Mouse (Mus musculus): ENCODE results near the gene Pacs2.

DNA sequence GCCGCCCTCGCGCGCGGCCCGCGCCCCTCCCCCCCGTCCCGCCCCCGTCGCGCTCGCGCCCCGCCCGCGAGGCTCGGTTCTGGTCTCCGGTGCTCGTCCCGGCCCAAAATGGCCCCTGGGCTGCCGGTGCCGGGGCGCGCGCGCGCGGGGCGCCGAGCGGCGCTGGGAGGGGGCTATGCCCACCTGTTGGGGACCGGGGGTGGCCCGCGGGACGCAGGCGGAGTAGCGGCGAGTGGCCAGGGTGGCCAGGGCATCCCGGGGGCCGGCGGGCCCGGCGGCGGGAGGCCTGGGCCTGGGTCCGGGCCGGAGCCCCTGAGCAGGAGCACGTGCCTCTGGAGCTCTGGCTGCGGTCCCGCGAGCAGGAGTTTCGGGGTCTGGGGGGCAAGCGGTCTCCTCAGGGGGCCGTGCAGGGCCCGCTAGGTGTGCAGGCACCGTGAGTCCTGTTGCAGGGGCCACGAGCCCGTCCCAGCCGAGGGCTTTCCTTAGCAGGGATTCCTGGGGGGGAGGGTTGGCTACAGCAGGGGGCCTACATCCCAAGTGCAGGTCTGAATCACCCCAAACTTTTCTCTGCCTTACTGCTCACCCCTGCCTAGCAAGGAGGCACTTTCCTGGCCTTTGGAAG lies 84.3 kb downstream of the Pacs2 start:
- no peak for TF ChIP-seq POLR2A (IDR thresholded peaks at IDR 0.05; ENCODE audit: extremely low read depth, insufficient read depth, low read length)
- no peak for TF ChIP-seq CTCF (IDR thresholded peaks at IDR 0.05; ENCODE audit: low read depth, low read length)
